Mouse (Mus musculus) stomach, postnatal 0 days (tissue): Measurements from ENCODE around the gene Apba2.

Experiments used
- CTCF ChIP-seq: IDR thresholded peaks from 2 replicates; pipeline ENCODE4 v1.5.1; 2016; ENCODE audit warnings: antibody characterized with exemption, low read depth, mild to moderate bottlenecking, moderate library complexity
- EP300 ChIP-seq: optimal IDR thresholded peaks from 2 replicates; pipeline ENCODE3; 2016; ENCODE audit warnings: antibody characterized with exemption

DNA sequence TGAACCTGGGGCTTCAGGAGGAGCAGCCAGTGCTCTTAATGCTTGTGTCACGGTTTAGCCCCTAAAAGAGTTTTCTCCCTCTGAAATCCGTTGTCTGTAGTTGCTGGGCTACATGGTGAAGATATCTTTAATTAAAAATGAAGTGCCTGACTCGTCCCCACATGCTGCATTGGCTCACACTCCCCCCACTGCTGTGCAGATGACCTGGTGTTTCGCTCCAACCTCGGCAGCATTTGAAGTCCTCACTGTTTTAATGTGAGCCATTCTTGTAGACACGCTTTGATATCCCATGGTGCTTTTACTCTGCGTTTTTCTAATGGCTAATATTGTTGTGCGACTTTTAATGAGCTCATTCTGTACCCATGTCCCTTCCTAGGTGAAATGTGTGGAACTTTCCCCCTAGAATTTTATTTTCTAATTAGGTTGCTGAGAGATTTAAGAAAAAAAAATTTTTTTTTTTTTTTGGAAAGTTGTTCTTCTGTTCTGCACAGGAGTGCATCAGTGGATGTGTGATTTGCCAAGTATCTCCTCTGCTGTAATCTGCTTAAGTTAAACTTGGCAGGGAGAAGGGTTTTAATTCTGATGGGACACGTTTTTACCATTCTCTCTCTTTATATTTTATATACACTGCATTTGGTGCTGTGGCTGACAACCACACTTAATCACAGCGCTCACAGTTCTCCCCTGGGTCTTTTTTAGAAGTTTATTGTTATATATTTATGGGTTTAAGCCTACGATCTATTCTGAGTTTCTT, 87.3 kb downstream of the Apba2 start:
- TF ChIP-seq CTCF (no peak), EP300 (no peak)
